Mouse (Mus musculus) CH12.LX (cell line): ENCODE results near the gene Pitx2. TPM values are rescaled to one million over a fixed set of nuclear protein-coding genes. Genes with fewer than 3 reads are reported as not detected.

ENCODE experiments used
- DNase-seq: peaks from one replicate; pipeline ENCODE4 v3.0.0-alpha.2; 2013; ENCODE audit errors: extremely low read depth
- H3K27ac ChIP-seq: 2 replicates; pipeline ENCODE4 v1.5.1; 2012; ENCODE audit warnings: low read depth, mild to moderate bottlenecking, control low read depth, moderate library complexity; ENCODE audit not compliant: insufficient read depth
- H3K27me3 ChIP-seq: replicated peaks from 2 replicates; pipeline ENCODE3; 2012; ENCODE audit warnings: inconsistent platforms
- H3K36me3 ChIP-seq, 2 experiments: replicated peaks in 1 of 2; 2 replicates each; pipeline versions ENCODE3 to v1.6.1; 2012; ENCODE audit warnings: inconsistent platforms in 1 of 2, low read length in 1 of 2, mild to moderate bottlenecking in 1 of 2, mixed read lengths in 1 of 2, moderate library complexity in 1 of 2; ENCODE audit not compliant: control insufficient read depth in 1 of 2, insufficient read depth in 1 of 2
- H3K4me1 ChIP-seq, 2 experiments: 2 replicates each; pipeline ENCODE4 v1.6.1; 2012; ENCODE audit warnings: inconsistent platforms in 1 of 2, moderate library complexity in 1 of 2; ENCODE audit not compliant: insufficient read depth in 2 of 2, control insufficient read depth in 1 of 2
- H3K4me2 ChIP-seq: 2 replicates; pipeline ENCODE4 v1.6.1; 2012; ENCODE audit warnings: low read depth, mild to moderate bottlenecking, control low read depth; ENCODE audit not compliant: poor library complexity, insufficient read depth, severe bottlenecking
- H3K4me3 ChIP-seq, 3 experiments: fragments of 150-350 bp in 1 of 3; sonication (generic) in 1 of 3; replicated peaks in 1 of 3; 2 replicates each; pipeline versions ENCODE3 to v1.5.1; 2011 to 2012; ENCODE audit warnings: low read depth in 2 of 3, low read length in 2 of 3, mild to moderate bottlenecking in 2 of 3, moderate library complexity in 2 of 3, control low read depth in 1 of 3, improper control_type of control experiment in 1 of 3, inconsistent platforms in 1 of 3, mixed read lengths in 1 of 3; ENCODE audit not compliant: poor library complexity in 1 of 3
- H3K79me2 ChIP-seq: replicated peaks from 2 replicates; pipeline ENCODE4 v1.6.1; 2012; ENCODE audit warnings: mild to moderate bottlenecking, moderate library complexity; ENCODE audit not compliant: control insufficient read depth, poor library complexity, insufficient read depth, severe bottlenecking; ENCODE audit errors: extremely low read depth
- H3K9ac ChIP-seq: 2 replicates; pipeline ENCODE4 v1.6.1; 2012; ENCODE audit warnings: low read depth, mild to moderate bottlenecking, control low read depth, moderate library complexity; ENCODE audit not compliant: insufficient read depth
- H3K9me3 ChIP-seq: replicated peaks from 2 replicates; pipeline ENCODE3; 2012; ENCODE audit warnings: low read length, inconsistent platforms, mixed read lengths
- BHLHE40 ChIP-seq: IDR thresholded peaks from 2 replicates; pipeline ENCODE4 v1.6.1; 2011; ENCODE audit warnings: mild to moderate bottlenecking, low read depth, low read length, improper control_type of control experiment
- CHD1 ChIP-seq: IDR thresholded peaks from 2 replicates; pipeline ENCODE4 v1.6.1; 2012; ENCODE audit warnings: low read depth, low read length, improper control_type of control experiment, inconsistent platforms
- CHD2 ChIP-seq: IDR thresholded peaks from 2 replicates; pipeline ENCODE4 v1.6.1; 2011; ENCODE audit warnings: low read length, improper control_type of control experiment
- E2F4 ChIP-seq: IDR thresholded peaks from 2 replicates; pipeline ENCODE4 v1.6.1; 2011; ENCODE audit warnings: low read depth, low read length, improper control_type of control experiment; ENCODE audit not compliant: insufficient replicate concordance
- EP300 ChIP-seq: IDR thresholded peaks from 2 replicates; pipeline ENCODE4 v1.6.1; 2011; ENCODE audit warnings: low read length, improper control_type of control experiment
- GABPA ChIP-seq: IDR thresholded peaks from 2 replicates; pipeline ENCODE4 v1.6.1; 2012; ENCODE audit warnings: low read depth, low read length, improper control_type of control experiment, inconsistent platforms; ENCODE audit not compliant: insufficient replicate concordance
- HCFC1 ChIP-seq: IDR thresholded peaks from 2 replicates; pipeline ENCODE4 v1.6.1; 2012; ENCODE audit warnings: low read depth, mild to moderate bottlenecking, inconsistent platforms, low read length, improper control_type of control experiment
- JUN ChIP-seq: IDR thresholded peaks from 2 replicates; pipeline ENCODE4 v1.6.1; 2011; ENCODE audit warnings: low read depth, mild to moderate bottlenecking, low read length, improper control_type of control experiment, moderate library complexity; ENCODE audit not compliant: insufficient read depth
- JUND ChIP-seq: conservative IDR thresholded peaks from 2 replicates; pipeline ENCODE4 v1.6.1; 2011; ENCODE audit warnings: low read depth, low read length, improper control_type of control experiment
- KAT2A ChIP-seq: IDR thresholded peaks from 2 replicates; pipeline ENCODE4 v1.6.1; 2012; ENCODE audit warnings: low read length, improper control_type of control experiment, inconsistent platforms; ENCODE audit not compliant: insufficient replicate concordance
- MAFK ChIP-seq: IDR thresholded peaks from 2 replicates; pipeline ENCODE4 v1.6.1; 2011; ENCODE audit warnings: low read length, improper control_type of control experiment; ENCODE audit not compliant: insufficient replicate concordance
- MYC ChIP-seq: IDR thresholded peaks from 2 replicates; pipeline ENCODE4 v1.6.1; 2011; ENCODE audit warnings: low read depth, mild to moderate bottlenecking, improper control_type of control experiment, low read length
- NELFE ChIP-seq: IDR thresholded peaks from 2 replicates; pipeline ENCODE4 v1.6.1; 2011; ENCODE audit warnings: low read depth, low read length, improper control_type of control experiment
- POLR2A ChIP-seq: IDR thresholded peaks from 2 replicates; pipeline ENCODE4 v1.6.1; 2011; ENCODE audit warnings: low read depth, mild to moderate bottlenecking, improper control_type of control experiment, low read length
- POLR2AphosphoS2 ChIP-seq: IDR thresholded peaks from 2 replicates; pipeline ENCODE4 v1.6.1; 2011; ENCODE audit warnings: low read depth, low read length, improper control_type of control experiment
- RAD21 ChIP-seq: IDR thresholded peaks from 2 replicates; pipeline ENCODE4 v1.6.1; 2011; ENCODE audit warnings: low read depth, mild to moderate bottlenecking, low read length, improper control_type of control experiment, moderate library complexity
- SIN3A ChIP-seq: IDR thresholded peaks from 2 replicates; pipeline ENCODE4 v1.6.1; 2012; ENCODE audit warnings: low read length, improper control_type of control experiment, inconsistent platforms
- TCF12 ChIP-seq: IDR thresholded peaks from 2 replicates; pipeline ENCODE4 v1.6.1; 2014; ENCODE audit warnings: low read depth, mild to moderate bottlenecking, inconsistent platforms, low read length, improper control_type of control experiment
- UBTF ChIP-seq: IDR thresholded peaks from 2 replicates; pipeline ENCODE4 v1.6.1; 2012; ENCODE audit warnings: low read depth, mild to moderate bottlenecking, inconsistent platforms, low read length, improper control_type of control experiment, moderate library complexity
- ZKSCAN1 ChIP-seq: IDR thresholded peaks from 2 replicates; pipeline ENCODE4 v1.6.1; 2012; ENCODE audit warnings: low read depth, inconsistent platforms, low read length, improper control_type of control experiment, borderline replicate concordance
- dilution Hi-C: fragments of 300-500 bp; cut with MboI; formaldehyde crosslinking; loops from 2 replicates; pipeline ENCODE4 v1.14.3; 2020; ENCODE audit warnings: low sequenced_read_pairs; ENCODE audit not compliant: extremely low pct_unique_long_range_greater_than_20kb, extremely low pct_ligation_motif_present
- in situ Hi-C: fragments of 300-500 bp; cut with MboI; formaldehyde crosslinking; loops from 3 replicates; pipeline ENCODE4 v1.14.3; 2019; ENCODE audit warnings: low sequenced_read_pairs, low pct_ligation_motif_present, low pct_unique_long_range_greater_than_20kb, mixed read lengths
- polyA plus RNA-seq: library from polyadenylated mRNA; unstranded; fragments of >175 nt; gene quantifications from 2 replicates; pipeline ENCODE4 v1.2.1, GENCODE M21; 2012; ENCODE audit warnings: low read depth; ENCODE audit not compliant: insufficient read length
- total RNA-seq, 2 experiments: library from RNA; depleted of rRNA; stranded (reverse); fragments of 300-350 nt in 1 of 2; fragments of >200 nt in 1 of 2; gene quantifications; 2 replicates each; pipeline ENCODE4 v1.2.3; 2012 to 2014

Gene Pitx2
- total and polyA plus RNA-seq, 3 experiments: not detected

- no peaks in the 10 kb centered on the region for H3K79me2 ChIP-seq
- in situ Hi-C loops (no loop called here), dilution Hi-C loops (no loop called here)
- H3K36me3 ChIP-seq: no peaks in the 10 kb centered on the region
- H3K27me3 ChIP-seq: no peaks in the 10 kb centered on the region
- no peaks in the 10 kb centered on the region for H3K4me1 ChIP-seq
- H3K27ac ChIP-seq: no peak overlapping the region
- TF ChIP-seq CHD1: no peak
- no peak overlapping the region for H3K9ac ChIP-seq
- no peak overlapping the region for H3K4me2 ChIP-seq
- peaks cover 71% of the 10 kb centered on the region for H3K9me3 ChIP-seq
- DNase-seq: no peak
- H3K4me3 ChIP-seq: no peak overlapping the region
These were observed 3.1 kb upstream of the Pitx2 start for GRCm38 (mm10) chr3:129196550-129196919.

GRCm38 (mm10) chr3:129197035-129197434 is 2.6 kb upstream of the Pitx2 start:
- H3K4me2 ChIP-seq: no peak overlapping the region

GRCm38 (mm10) chr3:129197786-129198626 is 1.7 kb upstream of the Pitx2 start:
- dilution Hi-C loops: no loop called here
- in situ Hi-C loops: no loop called here
- Histone ChIP-seq H3K27ac (no peak overlapping the region), H3K79me2 (no peaks in the 10 kb centered on the region), H3K4me2 (no peak overlapping the region), H3K4me1 (no peaks in the 10 kb centered on the region), H3K4me3 (no peak overlapping the region), H3K27me3 (no peaks in the 10 kb centered on the region), H3K9me3 (peaks cover 72% of the 10 kb centered on the region), H3K36me3 (no peaks in the 10 kb centered on the region), H3K9ac (no peak overlapping the region)
- TF ChIP-seq HCFC1 (no peak), JUND (no peak), JUN (no peak), RAD21 (no peak), CHD1 (no peak), POLR2AphosphoS2 (no peak), UBTF (no peak), EP300 (no peak), TCF12 (no peak), MYC (no peak), GABPA (no peak), SIN3A (no peak), CHD2 (no peak), NELFE (no peak), ZKSCAN1 (no peak), E2F4 (no peak), MAFK (no peak), BHLHE40 (no peak), POLR2A (no peak)
- no peak for DNase-seq

More at GRCm38 (mm10) chr3:129197035-129197434, 2.6 kb upstream of the Pitx2 start:
- Histone ChIP-seq H3K9ac (no peak overlapping the region), H3K27ac (no peak overlapping the region), H3K4me1 (no peaks in the 10 kb centered on the region), H3K4me3 (no peak overlapping the region), H3K36me3 (no peaks in the 10 kb centered on the region), H3K9me3 (peaks cover 71% of the 10 kb centered on the region), H3K79me2 (no peaks in the 10 kb centered on the region), H3K27me3 (no peaks in the 10 kb centered on the region)
- DNase-seq: no peak
- in situ Hi-C loops: no loop called here
- dilution Hi-C loops: no loop called here
- TF ChIP-seq KAT2A (no peak), RAD21 (no peak)
